Mouse (Mus musculus) lung, embryonic 14.5 days (tissue): ENCODE measurements at regions not wholly inside any gene's neighbourhood (a gene's known extent, or its start where the extent isn't known, plus 50 kb on each side); places are given as distances from the start of the nearest gene placed in this dataset.

ENCODE experiments used
- ATAC-seq: fragments of 200-750 bp; cut with Nextera tagmentation; 2 replicates; pipeline ENCODE4 v1.8.0; 2017; ENCODE audit warnings: mild to moderate bottlenecking, moderate TSS enrichment, moderate library complexity; ENCODE audit not compliant: insufficient read depth
- DNase-seq: peaks from one replicate; pipeline ENCODE4 v3.0.0-alpha.2; 2015
- H3K27ac ChIP-seq: fragments of 300-500 bp; sonication (generic); 2 replicates; pipeline ENCODE4 v1.5.1; 2014; ENCODE audit warnings: low read depth, mild to moderate bottlenecking, moderate library complexity
- H3K27me3 ChIP-seq: fragments of 300-500 bp; sonication (generic); 2 replicates; pipeline ENCODE4 v1.6.1; 2014; ENCODE audit warnings: low read length, control low read depth; ENCODE audit not compliant: insufficient read depth
- H3K36me3 ChIP-seq: fragments of 300-500 bp; sonication (generic); 2 replicates; pipeline ENCODE4 v1.6.1; 2014; ENCODE audit warnings: control low read depth; ENCODE audit not compliant: insufficient read depth
- H3K4me1 ChIP-seq: fragments of 300-500 bp; sonication (generic); 2 replicates; pipeline ENCODE4 v1.6.1; 2014; ENCODE audit warnings: antibody characterized with exemption, control low read depth; ENCODE audit not compliant: insufficient read depth
- H3K4me2 ChIP-seq: fragments of 300-500 bp; sonication (generic); 2 replicates; pipeline ENCODE4 v1.6.1; 2014; ENCODE audit warnings: mild to moderate bottlenecking
- H3K4me3 ChIP-seq: fragments of 300-500 bp; sonication (generic); 2 replicates; pipeline ENCODE4 v1.5.1; 2014; ENCODE audit warnings: low read depth, low read length
- H3K9ac ChIP-seq: fragments of 300-500 bp; sonication (generic); 2 replicates; pipeline ENCODE4 v1.6.1; 2014
- H3K9me3 ChIP-seq: fragments of 300-500 bp; sonication (generic); 2 replicates; pipeline ENCODE4 v1.6.1; 2016; ENCODE audit warnings: low read depth, low read length, control low read depth
- CTCF ChIP-seq: IDR thresholded peaks from 2 replicates; pipeline ENCODE4 v1.5.1; 2016; ENCODE audit warnings: antibody characterized with exemption, low read depth
- WGBS: fragments of 180-500 bp; shearing (Covaris S2); extraction: QIAGEN DNeasy Blood & Tissue Kit; methylation state at CpG from one replicate; pipeline ENCODE4 v1.1.7; 2014; 5-methylcytosine and 5-hydroxymethylcytosine counted together

DNA sequence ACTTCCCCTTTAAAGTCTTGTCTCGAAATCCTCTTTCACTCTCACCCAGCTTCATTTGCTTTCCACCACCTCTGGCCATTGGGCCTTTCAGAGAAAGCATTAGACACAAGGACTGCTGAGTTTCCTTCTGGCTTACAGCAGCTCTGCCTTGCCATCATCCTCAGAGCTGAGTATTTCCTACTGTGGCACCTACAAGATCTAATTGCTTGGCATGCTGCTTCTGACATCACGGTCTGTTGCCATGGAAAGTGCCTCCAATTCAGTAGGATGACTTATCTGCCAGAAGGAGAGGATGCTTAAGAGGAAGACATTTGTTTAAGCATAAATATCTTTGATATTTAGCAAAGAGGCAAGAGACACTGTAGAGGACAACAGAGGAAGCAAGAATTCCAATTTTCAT, 146.1 kb upstream of the Pter start:
- no peak for TF ChIP-seq CTCF
- Histone ChIP-seq H3K9ac (no peak overlapping the region), H3K36me3 (no peaks in the 10 kb centered on the region), H3K27me3 (no peaks in the 10 kb centered on the region), H3K4me2 (no peak overlapping the region), H3K4me3 (no peak overlapping the region), H3K27ac (no peak overlapping the region), H3K9me3 (no peaks in the 10 kb centered on the region), H3K4me1 (no peaks in the 10 kb centered on the region)
- no peak for ATAC-seq
- no peak for DNase-seq
- 54% methylated on average over 2 of the region's 2 CpGs for WGBS

DNA sequence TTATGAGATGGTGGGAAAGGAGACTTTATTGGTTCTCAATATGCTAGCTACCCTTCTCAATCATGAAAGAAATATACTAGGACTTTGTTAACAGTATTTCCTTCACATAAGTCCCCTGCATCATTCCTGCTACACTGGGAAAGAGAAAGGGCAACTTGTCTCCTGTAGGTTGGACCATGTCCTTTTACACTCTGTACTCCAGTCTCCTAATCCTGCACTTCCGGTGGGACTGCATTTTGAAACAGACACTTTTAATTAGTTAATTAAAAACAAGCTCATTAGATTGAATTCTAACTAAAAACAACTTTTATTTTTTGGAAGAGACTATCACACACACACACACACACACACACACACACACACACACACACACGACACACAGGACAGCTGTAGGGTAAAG, 131.2 kb upstream of the Pter start:
- H3K36me3 ChIP-seq, result no peaks in the 10 kb centered on the region

DNA sequence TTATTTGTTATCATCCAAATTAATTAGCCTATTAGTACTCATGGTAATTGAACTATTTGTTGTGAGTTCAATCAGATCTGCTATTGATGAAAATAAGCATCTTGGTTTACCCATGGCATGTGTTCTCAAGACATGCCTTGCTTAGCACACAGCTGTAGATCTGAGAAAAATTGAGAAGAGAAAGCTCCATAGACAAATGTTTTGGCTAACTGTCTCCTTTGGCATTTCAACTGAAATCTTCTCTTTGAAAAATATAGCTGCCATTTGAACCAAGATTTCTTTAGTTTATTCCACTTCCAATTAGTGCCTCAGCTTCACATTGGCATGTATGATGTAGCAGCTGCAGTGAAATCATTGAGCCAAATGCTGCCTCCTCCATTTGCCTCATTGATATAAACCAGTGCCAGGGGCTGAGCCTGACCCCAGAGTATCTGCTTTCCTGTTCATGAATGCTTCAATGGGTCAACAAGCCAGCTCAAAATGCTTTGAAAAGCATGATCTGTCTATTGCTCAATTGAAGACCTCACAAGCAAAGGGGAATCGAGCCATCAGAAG, 126.1 kb upstream of the Pter start:
- no peak overlapping the region for H3K9ac ChIP-seq
- no peak for ATAC-seq
- WGBS, result 73% methylated on average over 1 of the region's 1 CpGs
- H3K27ac ChIP-seq, result no peak overlapping the region
- no peaks in the 10 kb centered on the region for H3K4me1 ChIP-seq
- DNase-seq, result no peak
- TF ChIP-seq CTCF, result no peak
- no peaks in the 10 kb centered on the region for H3K9me3 ChIP-seq
- no peaks in the 10 kb centered on the region for H3K36me3 ChIP-seq
- no peak overlapping the region for H3K4me3 ChIP-seq
- no peaks in the 10 kb centered on the region for H3K27me3 ChIP-seq
- no peak overlapping the region for H3K4me2 ChIP-seq

More for the DNA sequence above, 131.2 kb upstream of the Pter start:
- H3K4me2 ChIP-seq, result no peak overlapping the region
- no peak for DNase-seq
- H3K4me3 ChIP-seq, result no peak overlapping the region
- no peaks in the 10 kb centered on the region for H3K27me3 ChIP-seq
- no peak for TF ChIP-seq CTCF
- H3K4me1 ChIP-seq, result no peaks in the 10 kb centered on the region
- no peaks in the 10 kb centered on the region for H3K9me3 ChIP-seq
- WGBS, result 64% methylated on average over 2 of the region's 2 CpGs
- no peak overlapping the region for H3K9ac ChIP-seq
- no peak overlapping the region for H3K27ac ChIP-seq
- no peak for ATAC-seq

DNA sequence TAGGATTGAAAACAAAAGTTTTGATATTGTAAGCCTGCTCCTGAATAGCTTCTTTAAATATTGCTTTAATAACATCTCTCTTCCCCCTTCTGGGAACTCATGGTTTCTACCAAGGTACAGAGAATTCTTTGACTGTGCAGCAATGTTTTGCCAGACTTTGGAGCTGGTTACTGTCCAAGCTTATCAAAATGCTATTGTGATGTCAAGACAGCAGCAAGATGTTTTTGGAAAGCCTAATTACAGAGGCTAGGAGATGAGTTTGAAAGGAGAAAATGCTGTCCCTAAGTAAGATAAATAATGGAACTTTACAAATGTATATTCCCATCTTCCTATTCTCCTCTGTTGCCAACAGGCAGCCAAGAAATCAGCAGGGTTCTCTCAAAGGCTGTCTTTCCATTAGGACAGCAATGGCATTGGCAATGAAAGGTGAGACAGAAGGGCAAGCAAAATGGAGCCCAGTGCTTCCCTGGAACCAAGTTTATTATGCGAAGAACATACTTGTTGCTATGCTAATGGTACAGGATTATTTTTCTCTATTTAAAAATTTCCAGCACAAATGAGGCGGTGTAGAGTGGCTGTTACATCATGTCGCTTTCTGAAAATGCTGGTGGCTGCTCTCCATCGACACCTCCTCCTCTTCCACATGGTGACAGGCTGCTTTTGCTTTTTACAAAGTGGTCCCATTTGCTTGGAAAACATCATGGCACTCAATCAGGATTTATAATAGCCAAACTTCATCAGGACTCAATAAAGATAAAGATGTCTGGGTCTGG, 124.5 kb upstream of the Pter start:
- no peak for TF ChIP-seq CTCF
- Histone ChIP-seq H3K27ac (no peak overlapping the region), H3K9ac (no peak overlapping the region), H3K4me3 (no peak overlapping the region), H3K9me3 (no peaks in the 10 kb centered on the region), H3K4me1 (no peaks in the 10 kb centered on the region), H3K27me3 (no peaks in the 10 kb centered on the region), H3K4me2 (no peak overlapping the region), H3K36me3 (no peaks in the 10 kb centered on the region)
- 70% methylated on average over 4 of the region's 4 CpGs for WGBS
- DNase-seq (no peak), ATAC-seq (no peak)

GRCm38 (mm10) chr2:12802667-12803066, 121.2 kb upstream of the Pter start:
- Histone ChIP-seq H3K27me3 (no peaks in the 10 kb centered on the region), H3K36me3 (no peaks in the 10 kb centered on the region), H3K9ac (no peak overlapping the region), H3K9me3 (no peaks in the 10 kb centered on the region), H3K4me2 (no peak overlapping the region), H3K4me1 (no peaks in the 10 kb centered on the region), H3K27ac (no peak overlapping the region), H3K4me3 (no peak overlapping the region)
- no peak for DNase-seq
- no peak for TF ChIP-seq CTCF
- ATAC-seq, result no peak
- WGBS, result 73% methylated on average over 1 of the region's 1 CpGs

- no peaks in the 10 kb centered on the region for H3K9me3 ChIP-seq
- H3K27me3 ChIP-seq, result no peaks in the 10 kb centered on the region
- no peak for TF ChIP-seq CTCF
- WGBS, result 85% methylated on average over 2 of the region's 2 CpGs
- no peaks in the 10 kb centered on the region for H3K4me1 ChIP-seq
- H3K9ac ChIP-seq, result no peak overlapping the region
- no peak overlapping the region for H3K4me3 ChIP-seq
- DNase-seq (no peak), ATAC-seq (no peak)
- H3K27ac ChIP-seq, result no peak overlapping the region
- H3K4me2 ChIP-seq, result no peak overlapping the region
- no peaks in the 10 kb centered on the region for H3K36me3 ChIP-seq
Observed at GRCm38 (mm10) chr2:12805096-12805495, 118.7 kb upstream of the Pter start.

GRCm38 (mm10) chr2:12808466-12808865, 115.4 kb upstream of the Pter start:
- Histone ChIP-seq H3K4me1 (no peaks in the 10 kb centered on the region), H3K4me2 (no peak overlapping the region), H3K9me3 (no peaks in the 10 kb centered on the region), H3K27ac (no peak overlapping the region), H3K4me3 (no peak overlapping the region), H3K36me3 (no peaks in the 10 kb centered on the region), H3K9ac (no peak overlapping the region), H3K27me3 (no peaks in the 10 kb centered on the region)
- 48% methylated on average over 5 of the region's 5 CpGs for WGBS
- ATAC-seq, result no peak
- TF ChIP-seq CTCF, result no peak
- DNase-seq, result no peak
